Mouse (Mus musculus) left cerebral cortex, adult 18-20 months (tissue): ENCODE results near the gene Ntrk3. TPM values are rescaled to one million over a fixed set of nuclear protein-coding genes. Genes with fewer than 3 reads are reported as not detected.
A peak's percentile ranks its signal among the peaks of the same experiment; 100 is the strongest.

Source experiments
- DNase-seq, 2 experiments: peaks; one replicate each; pipeline ENCODE4 v3.0.0; 2021 to 2022; ENCODE audit warnings: low spot score in 2 of 2, mixed read lengths in 1 of 2
- long read RNA-seq, 2 experiments: library from polyadenylated mRNA; stranded (forward); transcript quantifications; one replicate each; pipeline ENCODE4 v2.0.0; 2021
- total RNA-seq, 2 experiments: library from RNA; stranded (reverse); gene quantifications; 2 replicates each; pipeline ENCODE4 v1.2.3; 2021

The Ntrk3 gene
- total RNA-seq = 100 to 1,000 TPM; 136 to 143 TPM
- long read RNA-seq, experiment 1, transcript Ntrk3-202 (14 exons, 3,977 nt) = major isoform, 16 of 45 reads
- long read RNA-seq, experiment 1, partial matches to known transcripts = 20 of 45 reads
- long read RNA-seq, experiment 1, other reads (novel, unspliced or antisense) = 9 of 45 reads
- long read RNA-seq, experiment 2, partial matches to known transcripts = 21 of 31 reads
- long read RNA-seq, experiment 2, other reads (novel, unspliced or antisense) = 5 of 31 reads

GRCm38 (mm10) chr7:78737614-78738210, at the start of gene Ntrk3:
Gene Ntrk3 (minus strand): TSS chr7:78738012.
- DNase-seq = no peak

- DNase-seq = no peak
Measured at GRCm38 (mm10) chr7:78785906-78786305, 48.1 kb upstream of the Ntrk3 start.

DNA sequence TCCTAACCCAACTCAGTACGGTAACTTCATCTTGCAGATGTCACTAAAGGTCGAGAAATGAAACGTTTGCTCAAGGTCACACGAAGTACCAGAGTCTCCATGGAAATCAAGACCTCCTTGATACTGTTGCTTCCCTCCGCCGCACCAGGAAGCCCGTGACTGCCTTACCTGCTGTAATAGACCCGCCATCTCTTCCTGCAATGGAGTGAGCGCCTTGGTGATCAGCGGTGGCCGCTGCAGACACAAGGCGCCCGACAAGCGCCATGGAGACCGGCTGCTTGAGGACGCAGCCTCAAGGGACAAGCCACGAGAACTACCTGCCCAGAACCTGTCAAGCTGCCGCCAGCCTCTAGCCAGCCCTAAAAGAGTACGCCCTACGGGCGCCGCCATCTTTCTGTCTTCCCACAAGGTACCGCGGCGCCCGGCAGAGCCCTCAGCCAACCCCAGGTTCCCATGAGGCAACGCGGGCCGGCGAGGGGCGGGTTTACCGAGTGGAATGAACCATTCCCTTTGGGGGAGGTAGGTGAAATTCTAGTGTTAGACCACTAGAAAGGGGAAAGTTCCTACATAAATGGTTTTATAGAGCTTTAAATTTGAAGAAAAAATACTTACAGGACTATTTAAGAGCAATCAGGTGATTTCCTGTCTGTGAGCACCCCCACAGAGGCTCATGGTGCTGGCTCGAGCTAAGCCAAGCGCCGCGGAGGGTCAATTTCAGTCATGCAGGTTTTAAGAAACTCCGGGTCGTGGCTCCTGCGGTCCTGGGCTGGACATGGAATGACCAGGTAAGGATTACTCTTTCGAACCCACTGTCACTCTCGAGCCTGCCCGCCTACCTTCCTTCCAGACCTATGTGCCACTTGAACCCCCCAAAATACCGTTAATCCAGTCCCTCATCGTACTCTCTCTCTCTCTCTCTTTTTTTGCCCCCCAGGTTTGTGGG, 45.1 kb upstream of the Ntrk3 start, which contains the start of the genes Mrps11 and Mrpl46:
TSS of gene Mrps11 (plus strand) at position 481 of the 943 bp plus-strand sequence.
TSS of gene Mrpl46 (minus strand) at position 893 of the 943 bp plus-strand sequence.
- DNase-seq = peak; percentile 85 to 87

GRCm38 (mm10) chr7:78778741-78779140, 40.9 kb upstream of the Ntrk3 start:
- no peak for DNase-seq

DNA sequence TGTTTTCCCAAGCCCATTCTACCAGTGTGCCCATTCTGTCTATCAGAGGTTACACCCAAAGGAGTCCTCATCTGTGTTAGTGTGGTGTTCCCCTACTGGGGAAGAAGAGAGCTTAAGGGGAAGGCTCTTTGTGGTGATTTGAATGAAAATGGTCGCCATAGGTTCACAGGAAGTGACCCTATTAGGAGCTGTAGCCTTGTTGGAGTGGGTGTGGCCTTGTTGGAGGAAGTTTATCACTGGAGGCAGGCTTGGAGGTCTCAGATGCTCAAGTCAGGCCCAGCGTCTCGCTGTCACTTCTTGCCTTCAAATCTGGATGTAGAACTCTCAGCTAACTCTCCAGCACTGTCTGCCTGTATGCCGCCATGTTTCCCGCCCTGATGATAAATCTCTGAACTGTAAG, 33.1 kb upstream of the Ntrk3 start:
- no peak for DNase-seq

DNA sequence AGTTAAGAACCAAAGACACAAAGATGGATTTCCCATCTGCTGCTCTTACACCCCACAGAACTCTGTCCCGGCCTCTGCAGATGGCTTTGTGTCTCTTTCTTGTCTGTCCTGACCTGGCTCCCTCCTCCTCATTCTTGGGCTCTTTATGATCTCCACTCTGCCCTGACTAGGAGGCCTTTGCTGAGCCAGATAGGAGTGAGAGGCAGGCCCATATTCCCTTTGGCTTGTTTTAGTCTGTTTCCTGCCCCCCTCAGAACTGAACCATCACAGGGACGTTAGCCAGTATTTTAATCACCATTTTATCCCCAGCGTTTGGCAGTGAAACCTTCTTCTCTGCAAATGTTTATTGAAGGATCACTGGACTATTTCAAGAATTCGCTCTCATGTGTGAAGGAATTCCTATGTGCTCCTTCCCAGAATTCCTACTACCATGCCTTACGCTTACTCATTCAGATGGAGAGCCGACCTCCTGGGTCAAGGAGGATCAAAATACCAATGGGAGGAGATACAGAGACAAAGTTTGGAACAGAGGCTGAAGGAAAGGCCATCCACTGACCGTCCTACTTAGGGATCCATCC, 31.4 kb upstream of the Ntrk3 start:
- DNase-seq = no peak

GRCm38 (mm10) chr7:78767929-78768531, 30.2 kb upstream of the Ntrk3 start:
- no peak for DNase-seq

DNA sequence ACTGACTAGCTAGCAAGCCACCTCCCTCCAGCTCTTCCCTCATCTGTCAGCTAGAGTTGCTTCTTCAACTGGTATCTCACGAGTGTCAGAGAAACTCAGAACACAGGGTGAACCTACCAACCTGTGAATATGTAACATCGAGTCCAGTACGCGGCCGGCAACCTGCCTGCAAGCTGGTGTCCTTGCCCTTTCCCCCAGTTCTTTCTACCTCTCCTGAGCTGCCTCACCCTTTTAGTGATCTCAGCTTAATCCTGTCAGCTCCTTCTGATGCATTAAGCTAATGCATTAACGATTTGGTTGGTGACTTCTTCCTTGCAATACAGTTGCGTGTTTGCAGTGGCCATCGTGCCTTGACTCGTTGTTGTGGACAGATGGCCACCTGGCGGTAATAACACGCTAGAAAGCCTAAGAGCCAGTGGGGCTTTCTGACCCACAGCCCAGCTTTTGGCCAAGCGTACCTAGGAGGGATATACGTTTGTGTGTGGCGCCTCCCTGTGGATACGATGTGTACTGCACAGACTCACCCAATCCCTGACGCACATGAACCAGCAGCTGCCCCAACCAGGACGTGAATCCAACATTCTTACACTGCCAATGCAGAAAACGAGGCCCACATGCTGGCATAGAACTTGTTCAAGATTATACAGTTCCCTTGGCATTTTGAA, 28.3 kb upstream of the Ntrk3 start:
- peak; percentile 91 to 95 for DNase-seq

- DNase-seq = no peak
Measured at GRCm38 (mm10) chr7:78765215-78765631, 27.4 kb upstream of the Ntrk3 start.

- DNase-seq = no peak
Measured at GRCm38 (mm10) chr7:78763801-78764200, 26.0 kb upstream of the Ntrk3 start.

DNA sequence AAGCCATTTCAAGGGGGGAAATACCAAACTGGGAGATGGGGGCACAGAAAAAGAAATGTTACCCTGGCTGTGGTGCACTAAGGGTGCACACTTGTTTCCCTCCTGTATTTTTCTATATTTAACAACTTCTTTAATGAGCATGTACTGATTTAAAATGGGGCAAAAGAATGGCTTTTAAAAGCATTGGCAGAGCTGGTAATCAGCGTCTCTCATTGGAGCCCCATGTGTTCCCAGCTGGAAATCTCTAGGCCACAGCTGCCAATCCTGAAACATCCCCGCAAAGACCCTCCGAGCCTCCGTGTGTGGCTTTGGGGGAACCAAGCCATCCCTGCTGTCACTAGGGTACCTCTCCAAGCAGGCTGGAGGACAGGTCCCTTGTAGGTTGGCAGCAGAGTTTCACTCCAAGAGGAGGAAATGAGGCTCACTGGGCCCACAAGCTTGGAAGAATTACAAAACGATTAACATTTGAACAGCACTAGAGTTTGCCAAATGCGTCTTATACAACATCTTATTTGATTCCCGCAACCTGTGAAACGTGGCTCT, 16.7 kb upstream of the Ntrk3 start:
- DNase-seq = no peak

DNA sequence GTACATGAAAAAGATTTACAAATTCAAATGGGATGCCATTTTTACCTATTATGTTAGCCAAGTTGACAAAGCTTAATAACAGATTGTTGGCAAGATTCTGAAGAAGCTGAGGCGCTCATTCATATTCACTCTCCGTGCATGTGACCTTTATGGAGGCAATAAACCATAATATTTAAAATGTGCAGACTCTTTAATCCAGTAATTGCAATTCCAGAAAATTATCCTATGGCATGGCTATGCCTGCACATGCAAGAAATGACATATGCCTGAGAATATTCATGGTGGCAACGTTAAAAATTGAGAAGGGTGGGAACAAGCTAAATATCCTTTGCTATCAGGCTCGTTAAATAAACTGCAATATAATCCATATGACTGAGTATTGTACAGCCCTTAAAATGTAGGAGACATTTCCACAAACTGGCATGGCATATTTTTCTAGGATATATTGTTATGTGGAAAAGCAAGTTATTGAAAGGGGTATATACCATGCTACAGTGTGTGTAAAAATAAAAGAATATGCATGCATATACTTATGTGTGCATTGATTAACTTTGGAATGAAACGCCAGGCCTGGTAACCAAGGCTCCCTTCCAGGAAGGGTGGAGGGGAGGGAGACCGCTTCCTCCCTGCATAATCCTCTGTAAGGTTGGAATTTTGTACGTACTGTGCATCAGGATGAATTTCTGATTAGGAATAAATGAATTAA, 16.1 kb upstream of the Ntrk3 start:
- DNase-seq = no peak

DNA sequence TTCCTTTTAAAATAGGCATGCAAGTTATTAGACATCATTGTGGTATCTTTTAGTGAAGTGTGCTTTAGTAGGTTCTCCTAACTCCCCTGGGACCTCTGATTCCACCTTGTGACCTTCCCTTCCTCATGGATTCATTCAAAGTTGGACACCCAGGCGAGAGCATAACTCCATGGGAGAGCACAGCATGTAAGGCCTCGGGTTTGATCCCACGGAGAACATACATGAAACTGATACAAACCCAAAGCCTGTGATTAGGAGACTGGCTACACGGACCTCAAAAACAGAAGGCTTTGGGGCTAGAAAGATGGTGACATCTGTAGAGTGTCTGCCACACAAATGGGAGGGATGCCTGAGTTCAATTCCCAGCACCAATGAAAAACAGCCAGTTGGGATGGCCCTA, 15.1 kb upstream of the Ntrk3 start:
- no peak for DNase-seq

DNA sequence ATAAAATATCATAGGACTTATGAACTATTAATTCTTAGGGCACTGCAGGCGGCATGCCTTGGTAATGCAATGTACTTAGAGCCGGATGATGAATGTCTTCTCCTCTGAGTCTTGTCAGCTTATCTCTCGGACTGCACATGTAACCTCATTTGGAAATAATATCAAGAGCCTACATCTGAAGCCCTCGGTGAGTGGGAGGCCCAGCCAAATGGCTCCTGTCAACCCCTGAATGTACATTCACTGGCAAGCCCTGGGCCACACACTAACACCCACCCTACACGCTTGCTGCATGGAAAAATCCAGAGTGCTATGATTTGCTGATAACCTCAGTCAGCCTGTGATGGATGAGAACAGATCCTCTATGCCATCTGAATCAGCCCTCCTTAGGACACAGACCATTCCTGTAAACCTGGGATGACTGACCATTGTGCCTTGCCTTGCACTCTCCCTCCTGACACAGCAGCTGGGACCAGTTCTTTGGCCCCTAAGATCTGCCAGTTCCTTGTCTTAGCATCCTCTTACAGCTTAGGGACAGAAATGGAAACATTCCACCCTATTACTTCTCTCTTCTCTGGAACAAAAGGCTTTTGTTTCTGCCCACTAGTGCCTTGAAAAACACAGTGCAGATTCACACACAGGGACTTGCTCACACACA, 6.0 kb upstream of the Ntrk3 start:
- DNase-seq = no peak

GRCm38 (mm10) chr7:78739351-78740000, 1.7 kb upstream of the Ntrk3 start:
- DNase-seq = no peak

DNA sequence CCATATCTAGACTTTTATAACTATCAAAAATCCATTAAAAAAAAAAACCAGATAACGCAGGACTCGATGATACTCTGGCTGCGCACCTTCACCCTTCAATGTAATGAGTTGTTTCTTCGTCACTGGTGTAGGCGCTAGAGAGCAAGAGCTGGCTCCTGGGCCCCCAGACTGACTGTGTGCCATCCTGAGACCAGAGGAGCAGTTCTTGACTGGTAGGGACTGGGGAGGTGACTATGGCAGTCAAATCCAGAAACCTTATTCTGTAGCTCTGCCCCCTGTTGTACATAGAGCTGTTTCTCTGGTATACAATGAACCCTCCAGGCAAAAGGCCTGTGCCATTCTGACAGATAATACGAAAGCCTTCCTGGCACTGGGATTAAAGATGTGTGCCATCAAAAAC, 616 bp downstream of the Ntrk3 start:
- no peak for DNase-seq

DNA sequence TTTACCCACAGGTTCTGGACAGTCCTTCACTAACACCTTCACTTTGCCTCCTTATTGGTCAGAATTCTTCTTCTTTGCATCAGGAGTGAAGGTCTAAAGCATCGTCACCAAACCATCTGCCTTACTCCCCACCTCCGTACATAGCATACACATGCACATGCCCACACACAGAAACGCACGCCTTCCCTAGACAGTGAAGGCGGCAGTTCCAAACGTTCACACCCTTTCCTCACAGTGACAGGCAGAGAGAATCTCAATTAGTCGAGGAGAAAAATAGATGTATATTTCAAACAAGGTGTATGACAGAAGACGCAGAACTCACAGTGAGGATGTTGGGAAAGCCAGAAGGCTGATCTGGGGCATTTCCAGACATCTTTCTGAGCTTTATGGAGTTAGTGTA, 6.4 kb downstream of the Ntrk3 start:
- peak; percentile 36 to 71 for DNase-seq

GRCm38 (mm10) chr7:78724591-78724990, 13.2 kb downstream of the Ntrk3 start:
- no peak for DNase-seq
